Mouse (Mus musculus) adrenal gland, postnatal 36 days (tissue): ENCODE data around the gene Pagr1a. TPM values are rescaled to one million over a fixed set of nuclear protein-coding genes. Genes with fewer than 3 reads are reported as not detected.

ENCODE experiments used
- DNase-seq, 2 experiments: peaks; one replicate each; pipeline ENCODE4 v3.0.0; 2021; ENCODE audit warnings: mixed read lengths in 1 of 2
- total RNA-seq, 2 experiments: library from RNA; stranded (reverse); gene quantifications; 2 replicates each; pipeline ENCODE4 v1.2.3; 2021

The Pagr1a gene
- total RNA-seq, 2 experiments from 2014 or later = 4.4 to 15.1 TPM

- DNase-seq = peak; percentile 49 to 67
Measured at GRCm38 (mm10) chr7:127020901-127021562, 3.9 kb upstream of the Pagr1a start, which contains the start of the genes Gm42742 and Prrt2. Gene Gm42742, minus strand, starts transcription at chr7:127021097. Gene Prrt2, minus strand, starts transcription at chr7:127021211.

GRCm38 (mm10) chr7:127020491-127020890 is 3.3 kb upstream of the Pagr1a start:
- no peak for DNase-seq

GRCm38 (mm10) chr7:127020031-127020430 is 2.9 kb upstream of the Pagr1a start:
- no peak for DNase-seq

GRCm38 (mm10) chr7:127019306-127019960 is 2.3 kb upstream of the Pagr1a start:
- no peak for DNase-seq

- no peak for DNase-seq
Measured at GRCm38 (mm10) chr7:127018416-127019305, 1.5 kb upstream of the Pagr1a start.

- no peak for DNase-seq
Measured at GRCm38 (mm10) chr7:127017950-127018345, 796 bp upstream of the Pagr1a start.

- peak; percentile 76 to 79 for DNase-seq
Measured at GRCm38 (mm10) chr7:127016486-127016938, 640 bp downstream of the Pagr1a start.

GRCm38 (mm10) chr7:127016481-127016485 is 869 bp downstream of the Pagr1a start, which contains the start of gene Pagr1b:
Gene Pagr1b, minus strand, starts transcription at chr7:127016484.
- no peak for DNase-seq

GRCm38 (mm10) chr7:127016081-127016480 is 1.1 kb downstream of the Pagr1a start:
- peak; percentile 69 to 79 for DNase-seq

- no peak for DNase-seq
Measured at GRCm38 (mm10) chr7:127014993-127015392, 2.2 kb downstream of the Pagr1a start.

- peak; percentile 82 to 87 for DNase-seq
Measured at GRCm38 (mm10) chr7:127014320-127014719, 2.8 kb downstream of the Pagr1a start, which contains the start of gene Mvp. Gene Mvp, minus strand, starts transcription at chr7:127014621.

- no peak for DNase-seq
Measured at GRCm38 (mm10) chr7:127013385-127013784, 3.8 kb downstream of the Pagr1a start.

- DNase-seq = no peak
Measured at GRCm38 (mm10) chr7:127012845-127013244, 4.3 kb downstream of the Pagr1a start.

- peak in 1 of 2 experiments; percentile 50 for DNase-seq
Measured at GRCm38 (mm10) chr7:127012374-127012773, 4.8 kb downstream of the Pagr1a start.

GRCm38 (mm10) chr7:127011717-127012116 is 5.4 kb downstream of the Pagr1a start:
- no peak for DNase-seq

- DNase-seq = no peak
Measured at GRCm38 (mm10) chr7:127011051-127011450, 6.1 kb downstream of the Pagr1a start.

GRCm38 (mm10) chr7:127009307-127010085 is 7.7 kb downstream of the Pagr1a start:
- no peak for DNase-seq

GRCm38 (mm10) chr7:127008239-127009019 is 8.7 kb downstream of the Pagr1a start:
- DNase-seq = peak; percentile 66 to 69

GRCm38 (mm10) chr7:127007313-127008024 is 9.7 kb downstream of the Pagr1a start:
- no peak for DNase-seq

- DNase-seq = no peak
Measured at GRCm38 (mm10) chr7:127004122-127004875, 12.9 kb downstream of the Pagr1a start.
